In genomic region chr2:170133093-170133731, GRCm38 (mm10) we compare ENCODE assay signal across 8 mouse cellular contexts. TPM values are rescaled to one million over a fixed set of nuclear protein-coding genes. Genes with fewer than 3 reads are reported as not detected.
DNase-seq lines count a peak whose midpoint lies in the region; ATAC-seq and TF ChIP-seq lines count a peak whose summit lies in the region.

No protein-coding gene starts in this region.

- no peaks in the 10 kb centered on the region for H3K27me3 ChIP-seq in E14TG2a.4 (ENCODE audit: insufficient read depth, low read length)
- no peaks in the 10 kb centered on the region for H3K27me3 ChIP-seq in hindbrain, embryonic 11.5 days (ENCODE audit: control insufficient read depth, insufficient read depth, low read length)
- no peaks in the 10 kb centered on the region for H3K27me3 ChIP-seq in lung, postnatal 0 days (replicated peaks; ENCODE audit: insufficient read depth, low read length)

- H3K36me3 ChIP-seq in E14TG2a.4 (ENCODE audit: insufficient read depth, low read length), result peaks cover 8% of the 10 kb centered on the region
- no peaks in the 10 kb centered on the region for H3K36me3 ChIP-seq in hindbrain, embryonic 11.5 days (ENCODE audit: control insufficient read depth, insufficient read depth, low read length)
- no peaks in the 10 kb centered on the region for H3K36me3 ChIP-seq in lung, postnatal 0 days (ENCODE audit: insufficient read depth, low read length)

- H3K27ac ChIP-seq in brown adipose tissue, adult 24 weeks (replicated peaks; ENCODE audit: low read depth, low read length), result peak overlapping the region; percentile 90
- peak overlapping the region; percentile 37; the same call in 1 of the 2 replicates for H3K27ac ChIP-seq in hindbrain, embryonic 11.5 days (ENCODE audit: low read depth, low read length)
- H3K27ac ChIP-seq in lung, postnatal 0 days (ENCODE audit: low read length), result peak overlapping the region; percentile 97

- DNase-seq in frontal cortex, postnatal 14 days (ENCODE audit: low spot score in 2 of 2), result peak; percentile 12 to 49
- DNase-seq in hindbrain, embryonic 11.5 days (ENCODE audit: low spot score), result peak; percentile 74
- DNase-seq in layer of hippocampus, adult 9-11 months, result peak; percentile 57
- DNase-seq in lung, postnatal 0 days (ENCODE audit: low spot score), result peak; percentile 95
- DNase-seq in ovary, postnatal 10 days (ENCODE audit: low spot score), result peak; percentile 65
- DNase-seq in thymus, postnatal 14 days, result peak; percentile 75

- ATAC-seq in hindbrain, embryonic 11.5 days (ENCODE audit: low FRiP score), result no peak
- ATAC-seq in lung, postnatal 0 days, result peak; percentile 23

- WGBS in hindbrain, embryonic 11.5 days, result under 1% methylated on average over 28 of the region's 28 CpGs
- WGBS in lung, postnatal 0 days, result under 1% methylated on average over 28 of the region's 28 CpGs

- peak overlapping the region; percentile 72 for H3K4me3 ChIP-seq in E14TG2a.4 (replicated peaks; ENCODE audit: low read length)
- H3K4me3 ChIP-seq in brown adipose tissue, adult 24 weeks (ENCODE audit: insufficient read depth, low read depth, low read length), result peak overlapping the region; percentile 55
- peak overlapping the region; percentile 34 for H3K4me3 ChIP-seq in hindbrain, embryonic 11.5 days (ENCODE audit: low read depth, low read length)
- H3K4me3 ChIP-seq in lung, postnatal 0 days (ENCODE audit: low read depth, low read length), result peak overlapping the region; percentile 98

- H3K9me3 ChIP-seq in E14TG2a.4 (ENCODE audit: low read length), result no peaks in the 10 kb centered on the region
- H3K9me3 ChIP-seq in hindbrain, embryonic 11.5 days (ENCODE audit: control insufficient read depth, low read length), result no peaks in the 10 kb centered on the region
- no peaks in the 10 kb centered on the region for H3K9me3 ChIP-seq in lung, postnatal 0 days (ENCODE audit: low read length)

- H3K4me2 ChIP-seq in hindbrain, embryonic 11.5 days (replicated peaks; ENCODE audit: low read depth, low read length), result peak overlapping the region; percentile 62
- H3K4me2 ChIP-seq in lung, postnatal 0 days (replicated peaks; ENCODE audit: low read depth, low read length), result peak overlapping the region; percentile 76

- 0 out of 2 replicates have a peak, but pooled peaks have one; percentile 57 for TF ChIP-seq EP300 in lung, postnatal 0 days (IDR thresholded peaks at IDR 0.05)

- H3K4me1 ChIP-seq in E14TG2a.4 (replicated peaks; ENCODE audit: low read depth, low read length), result peaks cover 79% of the 10 kb centered on the region
- H3K4me1 ChIP-seq in brown adipose tissue, adult 24 weeks (ENCODE audit: control insufficient read depth, insufficient read depth, insufficient read length, low read length), result peaks cover 12% of the 10 kb centered on the region
- H3K4me1 ChIP-seq in hindbrain, embryonic 11.5 days (replicated peaks; ENCODE audit: control insufficient read depth, insufficient read depth, low read length), result no peaks in the 10 kb centered on the region; the same call in 1 of the 2 replicates
- peaks cover 13% of the 10 kb centered on the region; the same call in 1 of the 2 replicates for H3K4me1 ChIP-seq in lung, postnatal 0 days (ENCODE audit: insufficient read depth, low read depth, low read length)

- peak overlapping the region; percentile 61 for H3K9ac ChIP-seq in hindbrain, embryonic 11.5 days (ENCODE audit: low read depth, low read length)
- peak overlapping the region; percentile 54 for H3K9ac ChIP-seq in lung, postnatal 0 days (replicated peaks; ENCODE audit: low read depth)

- no peak for TF ChIP-seq CTCF in E14TG2a.4 (conservative IDR thresholded peaks at IDR 0.05; ENCODE audit: low read length)
- no peak for TF ChIP-seq CTCF in lung, postnatal 0 days (IDR thresholded peaks at IDR 0.05)

RNA-seq across cellular contexts. Expression of gene Zfp217, which starts 14.7 kb away (rescaled TPM):
- 5.3 and 7.2 TPM in 2 replicates for polyA plus RNA-seq in brown adipose tissue, adult 24 weeks (2012; ENCODE audit: insufficient read depth, insufficient read length, missing spikeins)
- 3.2 and 4.8 TPM in 2 replicates for polyA plus RNA-seq in hindbrain, embryonic 11.5 days (2014; fragmentation: Nextera tagmentation; extraction: Ambion mirVana)
- polyA plus RNA-seq in lung, postnatal 0 days (2015; fragmentation: Nextera tagmentation; extraction: Ambion mirVana), result 4.0 and 4.4 TPM in 2 replicates

Comparison
In these comparisons a context has a peak if more than half of its experiments do, and no peak if none do; other contexts are left out.
1. H3K4me3 ChIP-seq: peak in every context shown above with its lines; median percentile 98 in lung, postnatal 0 days; 72 in E14TG2a.4; 55 in brown adipose tissue, adult 24 weeks; 34 in hindbrain, embryonic 11.5 days.
2. H3K27ac ChIP-seq: peak in every context shown above with its lines; median percentile 97 in lung, postnatal 0 days; 90 in brown adipose tissue, adult 24 weeks; 37 in hindbrain, embryonic 11.5 days.
3. DNase-seq: peak in every context shown above with its lines; median percentile 95 in lung, postnatal 0 days; 75 in thymus, postnatal 14 days; 74 in hindbrain, embryonic 11.5 days; 65 in ovary, postnatal 10 days; 57 in layer of hippocampus, adult 9-11 months; 30 in frontal cortex, postnatal 14 days.